Mouse (Mus musculus): ENCODE measurements around the gene Eno2.

- TF ChIP-seq CTCF (IDR thresholded peaks at IDR 0.05; ENCODE audit: low read depth) = no peak
- TF ChIP-seq EP300 (optimal IDR thresholded peaks at IDR 0.05) = no peak
Measured at GRCm38 (mm10) chr6:124808358-124809012, 39.0 kb upstream of the Eno2 start, which contains the start of gene Spsb2.

Measured in stomach, postnatal 0 days (tissue).